Mouse (Mus musculus) T-helper 17 cell (primary cell): ENCODE data around the gene Usp39.

ENCODE experiments used
- in situ Hi-C, 2 experiments: fragments of 300-600 bp; cut with MboI, MseI; formaldehyde crosslinking; loops; 1 replicate in 1 of 2; 2 replicates in 1 of 2; pipeline ENCODE4 v1.15.1; 2025; ENCODE audit warnings: high pct_unique_total_duplicates in 2 of 2

The Usp39 gene

DNA sequence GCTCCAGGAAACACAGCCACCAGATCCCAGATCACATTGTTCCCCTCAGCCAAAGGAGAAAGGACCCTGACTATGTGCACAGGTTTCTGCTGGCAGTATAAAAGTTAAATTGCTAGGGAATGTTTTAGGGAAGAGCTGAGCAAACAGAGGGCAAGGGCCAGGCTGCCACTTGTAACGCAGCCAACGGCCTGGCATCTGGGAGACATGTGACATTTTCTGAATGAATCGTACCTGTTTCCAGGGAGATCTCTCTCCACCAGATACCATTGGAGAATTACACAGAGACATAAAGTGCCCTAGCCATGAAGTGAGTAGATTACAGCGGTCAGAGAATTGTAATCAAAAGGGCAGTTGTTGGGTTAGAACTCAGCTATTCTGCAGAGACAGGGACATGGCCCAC lies 28.2 kb upstream of the Usp39 start:
- in situ Hi-C loops: no loop called here

GRCm38 (mm10) chr6:72371571-72371970 lies 26.6 kb upstream of the Usp39 start:
- in situ Hi-C loops: no loop called here

GRCm38 (mm10) chr6:72371147-72371546 lies 26.2 kb upstream of the Usp39 start:
- in situ Hi-C loops: no loop called here

GRCm38 (mm10) chr6:72370091-72370490 lies 25.1 kb upstream of the Usp39 start:
- in situ Hi-C loops: no loop called here

DNA sequence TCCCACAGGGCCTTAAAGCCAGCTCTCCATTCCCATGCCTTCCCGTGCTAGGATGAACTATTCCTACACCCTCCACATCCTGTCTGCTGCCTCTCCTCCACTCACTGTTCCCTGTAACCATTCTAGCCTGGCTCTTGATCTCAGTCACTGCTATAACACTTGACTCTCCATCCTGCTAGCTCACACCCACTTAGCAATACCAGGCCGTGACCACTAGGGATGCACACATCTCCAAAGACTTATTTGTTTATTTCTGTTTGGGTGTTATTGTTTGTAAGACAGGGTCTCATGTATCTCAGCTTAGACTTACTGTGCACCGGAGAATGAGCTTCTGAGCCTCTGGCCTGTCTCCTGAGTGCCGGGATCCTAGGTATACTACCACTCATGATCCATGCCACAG lies 24.6 kb upstream of the Usp39 start:
- in situ Hi-C loops: no loop called here

GRCm38 (mm10) chr6:72367460-72367974 lies 22.5 kb upstream of the Usp39 start:
- in situ Hi-C loops: no loop called here

DNA sequence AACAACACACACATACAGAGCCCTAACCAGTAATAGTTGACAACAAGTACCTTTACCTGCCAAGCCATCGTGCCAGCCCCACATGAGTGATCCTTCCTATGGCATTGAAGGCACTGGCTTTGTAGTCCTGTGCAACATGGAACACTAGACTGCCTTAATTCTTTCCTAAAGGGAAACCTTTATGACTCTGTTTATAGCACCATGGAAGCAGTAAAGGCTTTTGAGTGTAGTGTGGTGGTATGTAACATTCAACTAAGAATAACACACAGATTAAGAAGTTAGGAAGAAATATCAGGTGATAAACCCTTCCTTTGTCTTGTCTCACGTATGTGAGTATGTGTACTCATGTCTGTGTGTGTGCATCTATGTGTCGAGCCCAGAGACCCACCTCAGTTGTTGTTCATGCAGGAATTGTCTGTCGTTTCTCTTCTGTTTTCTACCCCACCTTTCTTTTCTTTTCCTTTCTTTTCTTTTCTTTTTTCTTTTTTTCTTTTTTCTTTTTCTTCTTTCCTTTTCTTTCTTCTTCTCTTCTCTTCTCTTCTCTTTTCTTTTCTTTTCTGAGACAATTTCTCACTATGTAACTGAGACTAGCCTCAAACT lies 22.0 kb upstream of the Usp39 start, which contains the start of gene Rnf181:
TSS of gene Rnf181 (minus strand) at position 113 of the 600 bp plus-strand sequence.
- in situ Hi-C loops: no loop called here

- in situ Hi-C loops: no loop called here
These were observed 21.3 kb upstream of the Usp39 start for GRCm38 (mm10) chr6:72366304-72366703.

DNA sequence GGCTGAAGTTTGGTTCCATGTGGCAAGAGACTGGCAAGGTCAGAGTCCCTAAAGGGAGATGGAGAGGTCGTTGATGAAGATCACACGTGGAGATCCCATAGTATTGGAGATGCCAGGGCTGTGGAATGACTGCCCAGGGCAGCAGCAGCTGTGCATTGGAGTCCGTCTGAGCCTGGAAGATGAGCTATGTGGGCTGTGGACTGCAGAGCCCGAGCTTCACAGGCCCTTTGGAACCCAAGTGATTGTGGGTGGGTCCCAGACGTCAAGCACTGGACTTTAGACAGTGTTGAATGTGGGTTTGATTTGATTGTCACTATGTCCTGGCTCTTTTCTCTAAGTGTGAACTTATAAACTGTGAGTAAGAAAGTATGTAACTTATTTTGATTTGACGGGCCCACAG lies 20.0 kb upstream of the Usp39 start:
- in situ Hi-C loops: no loop called here

- in situ Hi-C loops: no loop called here
These were observed 19.0 kb upstream of the Usp39 start for GRCm38 (mm10) chr6:72364009-72364408.

DNA sequence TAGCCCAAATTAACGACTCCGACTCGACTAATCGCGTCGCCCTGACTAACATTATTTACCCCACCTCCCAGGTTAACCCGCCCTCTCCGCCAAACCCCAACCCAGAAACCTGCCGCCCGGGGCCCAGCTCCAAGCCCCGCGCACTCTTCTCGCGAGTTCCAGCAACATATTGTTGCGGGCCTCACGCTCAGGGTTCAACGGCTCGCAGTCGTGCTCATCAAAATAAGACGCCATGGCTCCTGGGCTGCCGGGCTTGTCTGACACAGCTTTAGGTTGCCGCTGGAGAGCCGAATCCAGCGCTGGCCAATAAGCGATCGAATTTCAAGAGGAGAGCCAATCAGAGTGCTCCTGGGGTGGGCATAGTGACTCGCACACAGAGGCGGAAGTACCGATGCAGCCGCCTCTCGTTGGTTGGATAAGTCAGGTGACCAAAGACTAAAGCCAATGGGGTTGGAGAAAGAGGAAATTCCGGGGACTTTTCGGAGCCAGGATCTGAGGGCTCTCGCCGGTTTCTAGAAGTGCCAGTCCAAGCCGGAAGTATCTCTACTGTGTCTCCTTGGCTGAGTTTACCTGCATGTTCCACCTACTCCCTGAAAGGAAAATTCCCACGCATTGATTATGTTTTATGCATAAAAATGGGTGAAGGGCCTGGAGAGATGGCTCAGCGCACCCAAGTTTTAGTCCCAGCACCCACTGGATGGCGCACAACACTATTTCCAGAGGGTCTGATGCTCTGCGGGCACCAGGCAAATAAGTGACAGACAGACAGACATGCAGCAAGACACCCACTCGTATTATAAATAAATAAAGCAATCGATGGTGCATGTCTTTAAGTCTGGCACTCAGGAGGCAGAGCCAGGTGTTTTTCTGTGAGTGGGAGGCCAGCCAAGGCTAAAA lies 17.4 kb upstream of the Usp39 start:
- in situ Hi-C loops: no loop called here

DNA sequence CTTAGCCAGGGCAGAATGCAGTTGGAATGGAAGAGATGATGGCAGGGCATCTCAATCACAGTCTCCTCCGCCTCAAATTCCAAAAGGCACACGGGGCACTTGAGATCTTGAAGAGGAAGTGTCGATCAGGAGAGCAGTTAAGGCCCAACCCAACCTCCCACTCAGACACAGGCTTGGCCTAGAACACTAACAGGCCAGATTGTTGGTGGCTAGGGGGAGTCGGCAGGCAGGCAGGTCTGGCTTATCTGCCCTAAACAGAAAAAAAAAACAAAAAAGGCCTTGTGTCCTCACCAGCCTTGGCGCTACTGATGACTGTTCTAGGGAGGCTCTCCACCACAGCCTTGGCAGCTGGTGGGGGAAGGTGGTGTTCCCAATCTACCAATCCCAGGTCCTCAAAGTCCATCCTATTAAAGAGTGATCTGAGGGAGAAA lies 16.2 kb upstream of the Usp39 start:
- in situ Hi-C loops: no loop called here

GRCm38 (mm10) chr6:72360599-72360935 lies 15.6 kb upstream of the Usp39 start:
- in situ Hi-C loops: no loop called here

GRCm38 (mm10) chr6:72359891-72360598 lies 15.1 kb upstream of the Usp39 start:
- in situ Hi-C loops: loop anchor here in 1 of 2 experiments (5.0 kb wide), 1 partner anchor 32 kb away; the partner anchor contains the start of gene Vamp8

GRCm38 (mm10) chr6:72359343-72359742 lies 14.4 kb upstream of the Usp39 start:
- in situ Hi-C loops: loop anchor here in 1 of 2 experiments (5.0 kb wide), 1 partner anchor 33 kb away; the partner anchor contains the start of gene Vamp8

- in situ Hi-C loops: loop anchor here in 1 of 2 experiments (5.0 kb wide), 1 partner anchor 34 kb away; the partner anchor contains the start of gene Vamp8
These were observed 13.2 kb upstream of the Usp39 start for GRCm38 (mm10) chr6:72358086-72358764.

DNA sequence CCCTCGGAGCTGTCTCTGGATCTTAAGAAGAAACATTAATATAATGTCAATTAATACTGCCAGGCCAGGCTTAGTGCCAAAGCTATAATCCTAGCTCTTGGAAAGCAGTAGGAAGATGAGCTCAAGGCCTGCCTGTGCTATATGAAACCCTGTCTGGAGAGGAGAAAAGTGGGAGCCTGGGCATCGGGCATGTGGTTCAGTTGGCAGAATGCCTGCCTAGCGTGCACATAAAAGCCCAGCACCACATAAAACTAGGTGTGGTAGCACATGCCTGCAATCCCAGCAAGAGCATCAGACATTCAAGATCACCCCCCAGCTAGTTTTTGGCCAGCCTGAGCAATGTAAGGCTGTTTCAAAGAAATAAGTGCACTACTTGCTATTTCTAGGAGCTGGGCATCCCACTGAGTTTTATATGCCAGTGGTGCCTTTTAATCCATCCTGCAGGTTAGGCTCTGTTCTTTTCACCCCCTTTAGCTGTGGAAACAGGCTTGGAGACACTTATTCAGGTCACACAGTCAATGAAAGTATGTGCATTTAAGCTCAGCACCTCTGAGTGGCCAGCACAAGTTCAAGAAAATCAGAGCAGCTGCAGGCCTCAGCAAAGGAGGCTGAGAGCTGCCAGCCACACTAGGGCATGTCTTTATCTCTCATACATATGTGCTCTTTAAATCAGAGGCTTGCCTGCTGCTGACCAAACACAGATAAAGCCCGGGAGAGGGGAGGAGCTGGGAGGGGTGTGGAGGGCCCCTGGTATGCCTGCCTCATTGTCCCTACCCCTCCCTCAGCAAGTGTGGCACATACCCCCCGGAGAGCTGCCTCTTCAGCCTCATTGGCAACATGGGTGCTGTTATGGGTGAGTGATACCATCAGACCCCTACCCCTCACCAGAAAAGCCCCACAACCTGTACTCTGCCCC lies 12.4 kb upstream of the Usp39 start:
- in situ Hi-C loops: loop anchor here in 1 of 2 experiments (5.0 kb wide), 1 partner anchor 35 kb away; the partner anchor contains the start of gene Vamp8

- in situ Hi-C loops: loop anchor here in 1 of 2 experiments (5.0 kb wide), 1 partner anchor 36 kb away; the partner anchor contains the start of gene Vamp8
These were observed 11.1 kb upstream of the Usp39 start for GRCm38 (mm10) chr6:72356001-72356532.

GRCm38 (mm10) chr6:72355066-72355911 lies 10.3 kb upstream of the Usp39 start, which contains the start of gene Tmem150a:
Gene Tmem150a, plus strand, starts transcription at chr6:72355447.
- in situ Hi-C loops: loop anchor here in 1 of 2 experiments (5.0 kb wide), 1 partner anchor 37 kb away; the partner anchor contains the start of gene Vamp8
